Comparison of ENCODE assay signal across 9 mouse cellular contexts in the genomic region with DNA sequence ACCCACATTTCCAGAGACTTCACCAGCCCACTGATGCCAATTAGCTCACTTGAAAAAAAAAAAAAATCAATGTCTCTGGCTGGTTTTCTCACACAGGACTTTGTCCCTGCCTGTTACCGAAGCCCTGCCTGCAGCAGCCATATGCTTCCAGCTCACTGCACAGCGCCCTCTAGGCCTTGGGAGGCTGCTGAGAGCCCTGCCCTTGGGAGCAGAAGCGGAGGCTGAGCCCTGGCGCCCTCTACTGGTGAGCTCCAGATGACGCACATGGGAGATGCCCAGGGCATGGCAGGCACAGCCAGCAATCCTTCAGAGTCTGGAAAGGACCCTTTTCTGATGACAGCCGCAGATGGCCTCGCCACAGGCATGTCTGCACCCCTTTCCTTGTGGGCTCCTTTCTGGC. TPM values are rescaled to one million over a fixed set of nuclear protein-coding genes. Genes with fewer than 3 reads are reported as not detected.
A peak's percentile ranks its signal among the peaks of the same experiment; 100 is the strongest.
DNase-seq lines count a peak whose midpoint lies in the region; ATAC-seq and TF ChIP-seq lines count a peak whose summit lies in the region.
"Had no signal": no experiment of that assay in that cellular context is flagged by ENCODE, and none has a peak within 500 bp of the region (broad histone marks: within the 10 kb centered on the region; RNA-seq: fewer than 3 reads in every experiment).

No protein-coding gene starts in this region.

- H3K4me3 ChIP-seq in forebrain, embryonic 14.5 days (ENCODE audit: low read depth, low read length): no peak overlapping the region
- H3K4me3 ChIP-seq in limb, embryonic 11.5 days (ENCODE audit: low read depth, low read length): no peak overlapping the region
- H3K4me3 ChIP-seq in olfactory bulb, adult 2 months (ENCODE audit: insufficient read depth, low read depth, low read length): no peak overlapping the region

- no peaks in the 10 kb centered on the region for H3K36me3 ChIP-seq in forebrain, embryonic 14.5 days (ENCODE audit: control insufficient read depth, insufficient read depth, low read length)
- H3K36me3 ChIP-seq in limb, embryonic 11.5 days (ENCODE audit: control insufficient read depth, insufficient read depth, low read length): no peaks in the 10 kb centered on the region

- no peak overlapping the region for H3K27ac ChIP-seq in forebrain, embryonic 14.5 days (ENCODE audit: low read depth, low read length)
- H3K27ac ChIP-seq in limb, embryonic 11.5 days (replicated peaks; ENCODE audit: low read depth, low read length): no peak overlapping the region
- no peak overlapping the region for H3K27ac ChIP-seq in olfactory bulb, adult 2 months (ENCODE audit: insufficient read depth, low read depth, low read length)

- TF ChIP-seq CTCF in brain, embryonic 14.5 days (IDR thresholded peaks at IDR 0.05; ENCODE audit: borderline replicate concordance, extremely low read depth, insufficient read depth, insufficient read length): peak; percentile 79
- TF ChIP-seq CTCF in olfactory bulb, adult 2 months (IDR thresholded peaks at IDR 0.05; ENCODE audit: insufficient read depth, low read depth, low read length): peak; percentile 93

- WGBS in forebrain, embryonic 14.5 days: 27% methylated on average over 7 of the region's 7 CpGs
- 36% methylated on average over 7 of the region's 7 CpGs for WGBS in limb, embryonic 11.5 days
- WGBS in olfactory bulb, adult 2 months: 33% methylated on average over 7 of the region's 7 CpGs

- H3K9me3 ChIP-seq in forebrain, embryonic 14.5 days (replicated peaks; ENCODE audit: control insufficient read depth, low read length): no peaks in the 10 kb centered on the region
- no peaks in the 10 kb centered on the region for H3K9me3 ChIP-seq in limb, embryonic 11.5 days (ENCODE audit: control insufficient read depth, low read length)

- no peak overlapping the region for H3K9ac ChIP-seq in forebrain, embryonic 14.5 days (ENCODE audit: low read length)
- no peak overlapping the region for H3K9ac ChIP-seq in limb, embryonic 11.5 days (ENCODE audit: low read length)

- no peaks in the 10 kb centered on the region for H3K27me3 ChIP-seq in forebrain, embryonic 14.5 days (replicated peaks; ENCODE audit: control insufficient read depth, insufficient read depth, low read length)
- H3K27me3 ChIP-seq in limb, embryonic 11.5 days (ENCODE audit: control insufficient read depth, insufficient read depth, low read length): peaks cover 4% of the 10 kb centered on the region; the same call in 1 of the 2 replicates

- DNase-seq in monocyte, adult 2 months (ENCODE audit: low read depth in 1 of 2, low spot score in 2 of 2): peak; percentile 33 to 58
- peak; percentile 78 for DNase-seq in brain, embryonic 14.5 days (ENCODE audit: low read depth)
- DNase-seq in forebrain, embryonic 14.5 days (ENCODE audit: low spot score): peak; percentile 79
- peak; percentile 73 for DNase-seq in kidney, adult 18-20 months
- peak; percentile 88 for DNase-seq in limb, embryonic 11.5 days (ENCODE audit: low spot score)
- peak; percentile 41 for DNase-seq in thymus, adult 18-20 months

- H3K4me2 ChIP-seq in forebrain, embryonic 14.5 days (ENCODE audit: low read length): no peak overlapping the region
- H3K4me2 ChIP-seq in limb, embryonic 11.5 days (ENCODE audit: low read depth, severe bottlenecking): no peak overlapping the region

- H3K4me1 ChIP-seq in forebrain, embryonic 14.5 days (ENCODE audit: control insufficient read depth, insufficient read depth, low read length): no peaks in the 10 kb centered on the region
- no peaks in the 10 kb centered on the region for H3K4me1 ChIP-seq in limb, embryonic 11.5 days (ENCODE audit: control insufficient read depth, insufficient read depth, low read length)
- H3K4me1 ChIP-seq in olfactory bulb, adult 2 months (ENCODE audit: control insufficient read depth, insufficient read depth, low read length): peaks cover 24% of the 10 kb centered on the region

- TF ChIP-seq POLR2A in brain, embryonic 14.5 days (IDR thresholded peaks at IDR 0.05; ENCODE audit: borderline replicate concordance, extremely low read depth, insufficient read depth, insufficient read length, poor library complexity, severe bottlenecking): no peak
- no peak for TF ChIP-seq POLR2A in olfactory bulb, adult 2 months (IDR thresholded peaks at IDR 0.05; ENCODE audit: insufficient read depth, low read depth, low read length)

- no peak for ATAC-seq in monocyte, adult 5-6 weeks (replicated peaks; ENCODE audit: insufficient number of reproducible peaks, low FRiP score, low TSS enrichment, poor library complexity, severe bottlenecking)
- ATAC-seq in forebrain, embryonic 14.5 days: peak; percentile 58
- no peak for ATAC-seq in limb, embryonic 11.5 days (ENCODE audit: insufficient number of reproducible peaks, low FRiP score, low TSS enrichment, low read depth)

RNA-seq across cellular contexts. Expression of gene Grm2, which starts 12.8 kb away (rescaled TPM):
- total RNA-seq in monocyte, adult 5-6 weeks (2017): not detected in 3 replicates
- 11.8 and 13.3 TPM in 2 replicates for polyA plus RNA-seq in brain, embryonic 14.5 days (2012; rRNA removed)
- 6.7 and 10.4 TPM in 2 replicates for polyA plus RNA-seq in forebrain, embryonic 14.5 days (2014; fragmentation: Nextera tagmentation; extraction: Ambion mirVana)
- 0.09 and 0.11 TPM in 2 replicates for polyA plus RNA-seq in limb, embryonic 11.5 days (2014; fragmentation: Nextera tagmentation; extraction: Ambion mirVana)
- polyA plus RNA-seq in olfactory bulb, adult 2 months (2012; ENCODE audit: insufficient read depth, insufficient read length, low replicate concordance, missing spikeins): not detected in 2 replicates
- polyA plus RNA-seq: gonadal fat pad, adult 2 months had no signal

RNA-seq across cellular contexts. Expression of gene Iqcf6, which starts 16.7 kb away (rescaled TPM):
- not detected in 3 replicates for total RNA-seq in monocyte, adult 5-6 weeks (2017)
- not detected in 2 replicates for polyA plus RNA-seq in brain, embryonic 14.5 days (2012; rRNA removed)
- not detected in 2 replicates for polyA plus RNA-seq in forebrain, embryonic 14.5 days (2014; fragmentation: Nextera tagmentation; extraction: Ambion mirVana)
- polyA plus RNA-seq in limb, embryonic 11.5 days (2014; fragmentation: Nextera tagmentation; extraction: Ambion mirVana): not detected in 2 replicates
- polyA plus RNA-seq in olfactory bulb, adult 2 months (2012; ENCODE audit: insufficient read depth, insufficient read length, low replicate concordance, missing spikeins): not detected in 2 replicates
- polyA plus RNA-seq: gonadal fat pad, adult 2 months had no signal

RNA-seq across cellular contexts. Expression of gene Tex264, which starts 42.6 kb away (rescaled TPM):
- total RNA-seq in monocyte, adult 5-6 weeks (2017): 17.0 to 22.9 TPM (median 19.3 TPM) in 3 replicates
- polyA plus RNA-seq in brain, embryonic 14.5 days (2012; rRNA removed): 50.2 and 53.1 TPM in 2 replicates
- 41.3 and 52.1 TPM in 2 replicates for polyA plus RNA-seq in forebrain, embryonic 14.5 days (2014; fragmentation: Nextera tagmentation; extraction: Ambion mirVana)
- 34.9 and 37.9 TPM in 2 replicates for polyA plus RNA-seq in limb, embryonic 11.5 days (2014; fragmentation: Nextera tagmentation; extraction: Ambion mirVana)
- not detected in 2 replicates for polyA plus RNA-seq in olfactory bulb, adult 2 months (2012; ENCODE audit: insufficient read depth, insufficient read length, low replicate concordance, missing spikeins)

Comparison
In these comparisons a context has a peak if more than half of its experiments do, and no peak if none do; other contexts are left out.
1. RNA of gene Tex264, which starts 42.6 kb away (polyA plus RNA-seq): 50.2 to 53.1 TPM in brain, embryonic 14.5 days, 41.3 to 52.1 TPM in forebrain, embryonic 14.5 days and 34.9 to 37.9 TPM in limb, embryonic 11.5 days; not detected in olfactory bulb, adult 2 months; every median in the first group is over 10 times any median in the second.
2. Peak in every context shown above with its lines, with median percentiles within 50 percentile points of each other: DNase-seq.